Mouse (Mus musculus) inflammation-experienced regulatory T-cells, adult 6 months (primary cell): ENCODE data around the gene Rmdn3. TPM values are rescaled to one million over a fixed set of nuclear protein-coding genes. Genes with fewer than 3 reads are reported as not detected.
A peak's percentile ranks its signal among the peaks of the same experiment; 100 is the strongest.

ENCODE experiments used
- ATAC-seq: one replicate; pipeline ENCODE4 v1.8.0; 2017
- polyA plus RNA-seq, 3 experiments: library from polyadenylated mRNA; unstranded; fragments of 100-300 nt; shearing (Covaris generic); gene quantifications; one replicate each; pipeline ENCODE4 v1.2.1; 2017

Rmdn3 gene
- polyA plus RNA-seq: 10 to 100 TPM; 13.0 to 15.6 (median 14.5) TPM

- ATAC-seq: peak; percentile 94
These were observed at the start of gene Rmdn3 for GRCm38 (mm10) chr2:119156681-119157572. Rmdn3 (minus strand) TSS chr2:119157034.

GRCm38 (mm10) chr2:119203871-119204460, 47.1 kb upstream of the Rmdn3 start:
- no peak for ATAC-seq

GRCm38 (mm10) chr2:119202914-119203453, 46.1 kb upstream of the Rmdn3 start:
- no peak for ATAC-seq

GRCm38 (mm10) chr2:119198934-119199333, 42.1 kb upstream of the Rmdn3 start:
- ATAC-seq: no peak

GRCm38 (mm10) chr2:119198049-119198448, 41.2 kb upstream of the Rmdn3 start:
- no peak for ATAC-seq

- no peak for ATAC-seq
These were observed 40.7 kb upstream of the Rmdn3 start for GRCm38 (mm10) chr2:119197493-119197892.

- ATAC-seq: no peak
These were observed 39.7 kb upstream of the Rmdn3 start for GRCm38 (mm10) chr2:119196316-119197108.

GRCm38 (mm10) chr2:119194140-119194539, 37.3 kb upstream of the Rmdn3 start:
- no peak for ATAC-seq

GRCm38 (mm10) chr2:119190969-119191368, 34.1 kb upstream of the Rmdn3 start:
- ATAC-seq: no peak

- peak; percentile 95 for ATAC-seq
These were observed 32.3 kb upstream of the Rmdn3 start for GRCm38 (mm10) chr2:119189029-119189710.

GRCm38 (mm10) chr2:119182914-119183313, 26.1 kb upstream of the Rmdn3 start:
- no peak for ATAC-seq

- no peak for ATAC-seq
These were observed 20.6 kb upstream of the Rmdn3 start for GRCm38 (mm10) chr2:119177384-119177939.

- no peak for ATAC-seq
These were observed 19.9 kb upstream of the Rmdn3 start for GRCm38 (mm10) chr2:119176761-119177160.

- no peak for ATAC-seq
These were observed 18.8 kb upstream of the Rmdn3 start for GRCm38 (mm10) chr2:119175614-119176013.

GRCm38 (mm10) chr2:119174866-119175265, 18.0 kb upstream of the Rmdn3 start:
- ATAC-seq: no peak

- no peak for ATAC-seq
These were observed 17.3 kb upstream of the Rmdn3 start, which contains the start of gene Gm14137 for GRCm38 (mm10) chr2:119173991-119174651. Gm14137 (plus strand) TSS chr2:119174509.

GRCm38 (mm10) chr2:119172862-119173576, 16.2 kb upstream of the Rmdn3 start:
- no peak for ATAC-seq

GRCm38 (mm10) chr2:119172446-119172845, 15.6 kb upstream of the Rmdn3 start:
- ATAC-seq: no peak

GRCm38 (mm10) chr2:119171574-119171973, 14.7 kb upstream of the Rmdn3 start:
- ATAC-seq: no peak

GRCm38 (mm10) chr2:119170282-119170681, 13.4 kb upstream of the Rmdn3 start:
- no peak for ATAC-seq

- ATAC-seq: no peak
These were observed 11.0 kb upstream of the Rmdn3 start for GRCm38 (mm10) chr2:119167866-119168256.
